Mouse (Mus musculus) kidney, embryonic 15.5 days (tissue): Measurements from ENCODE around the gene Crocc. TPM values are rescaled to one million over a fixed set of nuclear protein-coding genes. Genes with fewer than 3 reads are reported as not detected.

Experiments
- ATAC-seq: fragments of 200-750 bp; cut with Nextera tagmentation; replicated peaks from 2 replicates; pipeline ENCODE4 v1.8.0; 2017; ENCODE audit warnings: moderate TSS enrichment; ENCODE audit not compliant: low FRiP score
- H3K27ac ChIP-seq: fragments of 300-500 bp; sonication (generic); 2 replicates; pipeline ENCODE4 v1.5.1; 2015; ENCODE audit warnings: mild to moderate bottlenecking, inconsistent platforms
- H3K27me3 ChIP-seq: fragments of 300-500 bp; sonication (generic); 2 replicates; pipeline ENCODE4 v1.6.1; 2015; ENCODE audit warnings: inconsistent platforms
- H3K36me3 ChIP-seq: fragments of 300-500 bp; sonication (generic); 2 replicates; pipeline ENCODE4 v1.6.1; 2015; ENCODE audit warnings: inconsistent platforms
- H3K4me1 ChIP-seq: fragments of 300-500 bp; sonication (generic); 2 replicates; pipeline ENCODE4 v1.6.1; 2015; ENCODE audit warnings: inconsistent platforms
- H3K4me2 ChIP-seq: fragments of 300-500 bp; sonication (generic); 2 replicates; pipeline ENCODE4 v1.6.1; 2015; ENCODE audit warnings: moderate library complexity, mild to moderate bottlenecking, inconsistent platforms
- H3K4me3 ChIP-seq: fragments of 300-500 bp; sonication (generic); replicated peaks from 2 replicates; pipeline ENCODE4 v1.5.1; 2015; ENCODE audit warnings: mild to moderate bottlenecking, inconsistent platforms
- H3K9ac ChIP-seq: fragments of 300-500 bp; sonication (generic); 2 replicates; pipeline ENCODE4 v1.6.1; 2015; ENCODE audit warnings: mild to moderate bottlenecking, inconsistent platforms
- H3K9me3 ChIP-seq: fragments of 300-500 bp; sonication (generic); replicated peaks from 2 replicates; pipeline ENCODE4 v1.6.1; 2016; ENCODE audit warnings: inconsistent platforms
- WGBS: fragments of 180-500 bp; shearing (Covaris S2); methylation state at CpG from one replicate; pipeline ENCODE4 v1.1.7; 2015; ENCODE audit warnings: mixed read lengths; 5-methylcytosine and 5-hydroxymethylcytosine counted together
- polyA plus RNA-seq: library from polyadenylated mRNA; unstranded; fragments of >200 nt; fragmentation: Nextera tagmentation; extraction: Ambion mirVana; gene quantifications from 2 replicates; pipeline ENCODE4 v1.2.1, GENCODE M21; 2015

Crocc gene
- 8.5 and 9.5 TPM in 2 replicates for polyA plus RNA-seq

- Histone ChIP-seq H3K4me3 (peak within 1 kb of the TSS; percentile 72), H3K4me2 (peak within 1 kb of the TSS; percentile 71), H3K36me3 (peaks cover 28% of the 10 kb centered on the region), H3K27ac (peak within 1 kb of the TSS; percentile 96), H3K27me3 (no peaks in the 10 kb centered on the region), H3K9me3 (no peaks in the 10 kb centered on the region), H3K9ac (peak within 1 kb of the TSS; percentile 72), H3K4me1 (peaks cover 28% of the 10 kb centered on the region)
- WGBS = 1% methylated on average over 77 of the region's 77 CpGs
- ATAC-seq = peak; percentile 94
Observed at GRCm38 (mm10) chr4:141060426-141061301, at the start of gene Crocc. Gene Crocc (minus strand): TSS chr4:141060550.

GRCm38 (mm10) chr4:141108196-141108732 lies 47.9 kb upstream of the Crocc start:
- no peak overlapping the region for H3K4me3 ChIP-seq
- ATAC-seq = no peak
- H3K9me3 ChIP-seq = 0 out of 2 replicates have a peak, but pooled peaks cover 5% of the 10 kb centered on the region
- 0 out of 2 replicates have a peak overlapping the region, but pooled peaks have one; percentile 46 for H3K27ac ChIP-seq
- H3K9ac ChIP-seq = no peak overlapping the region
- H3K4me1 ChIP-seq = peaks cover 15% of the 10 kb centered on the region; the same call in 1 of the 2 replicates
- no peak overlapping the region for H3K4me2 ChIP-seq
- peaks cover 36% of the 10 kb centered on the region for H3K36me3 ChIP-seq
- WGBS = 38% methylated on average over 10 of the region's 10 CpGs
- H3K27me3 ChIP-seq = no peaks in the 10 kb centered on the region

- H3K27me3 ChIP-seq = no peaks in the 10 kb centered on the region
- peaks cover 15% of the 10 kb centered on the region; the same call in 1 of the 2 replicates for H3K4me1 ChIP-seq
- no peak overlapping the region for H3K9ac ChIP-seq
- H3K9me3 ChIP-seq = 0 out of 2 replicates have a peak, but pooled peaks cover 5% of the 10 kb centered on the region
- H3K27ac ChIP-seq = no peak overlapping the region
- H3K4me3 ChIP-seq = no peak overlapping the region
- WGBS = 74% methylated on average over 16 of the region's 16 CpGs
- peaks cover 20% of the 10 kb centered on the region for H3K36me3 ChIP-seq
- ATAC-seq = no peak
- H3K4me2 ChIP-seq = no peak overlapping the region
Observed at GRCm38 (mm10) chr4:141106526-141107183, 46.3 kb upstream of the Crocc start.

GRCm38 (mm10) chr4:141101855-141102254 lies 41.5 kb upstream of the Crocc start:
- no peak overlapping the region for H3K9ac ChIP-seq
- no peak for ATAC-seq
- no peaks in the 10 kb centered on the region for H3K36me3 ChIP-seq
- no peak overlapping the region for H3K4me2 ChIP-seq
- no peak overlapping the region for H3K4me3 ChIP-seq
- no peak overlapping the region for H3K27ac ChIP-seq
- H3K9me3 ChIP-seq = no peaks in the 10 kb centered on the region
- H3K4me1 ChIP-seq = peaks cover 6% of the 10 kb centered on the region
- WGBS = 66% methylated on average over 6 of the region's 6 CpGs
- H3K27me3 ChIP-seq = no peaks in the 10 kb centered on the region

- Histone ChIP-seq H3K9ac (no peak overlapping the region), H3K27me3 (no peaks in the 10 kb centered on the region), H3K36me3 (no peaks in the 10 kb centered on the region), H3K27ac (no peak overlapping the region), H3K4me2 (no peak overlapping the region), H3K9me3 (no peaks in the 10 kb centered on the region), H3K4me1 (peaks cover 9% of the 10 kb centered on the region), H3K4me3 (no peak overlapping the region)
- 92% methylated on average over 9 of the region's 9 CpGs for WGBS
- no peak for ATAC-seq
Observed at GRCm38 (mm10) chr4:141101291-141101690, 40.9 kb upstream of the Crocc start.

- no peak overlapping the region for H3K27ac ChIP-seq
- H3K36me3 ChIP-seq = no peaks in the 10 kb centered on the region
- no peak overlapping the region for H3K4me3 ChIP-seq
- WGBS = 73% methylated on average over 5 of the region's 5 CpGs
- H3K9me3 ChIP-seq = no peaks in the 10 kb centered on the region
- no peak overlapping the region for H3K4me2 ChIP-seq
- no peak overlapping the region for H3K9ac ChIP-seq
- no peak for ATAC-seq
- no peaks in the 10 kb centered on the region for H3K27me3 ChIP-seq
- H3K4me1 ChIP-seq = peaks cover 9% of the 10 kb centered on the region
Observed at GRCm38 (mm10) chr4:141099956-141100355, 39.6 kb upstream of the Crocc start.

- no peaks in the 10 kb centered on the region for H3K9me3 ChIP-seq
- no peak overlapping the region for H3K9ac ChIP-seq
- no peaks in the 10 kb centered on the region for H3K27me3 ChIP-seq
- H3K4me3 ChIP-seq = no peak overlapping the region
- no peaks in the 10 kb centered on the region for H3K36me3 ChIP-seq
- 87% methylated on average over 4 of the region's 4 CpGs for WGBS
- H3K4me1 ChIP-seq = peaks cover 9% of the 10 kb centered on the region
- no peak overlapping the region for H3K27ac ChIP-seq
- no peak overlapping the region for H3K4me2 ChIP-seq
- no peak for ATAC-seq
Observed at GRCm38 (mm10) chr4:141098935-141099334, 38.6 kb upstream of the Crocc start.

- H3K27me3 ChIP-seq = no peaks in the 10 kb centered on the region
- peaks cover 9% of the 10 kb centered on the region for H3K4me1 ChIP-seq
- ATAC-seq = peak; percentile 43; the same call in 1 of the 2 replicates
- H3K27ac ChIP-seq = no peak overlapping the region
- no peaks in the 10 kb centered on the region for H3K36me3 ChIP-seq
- 17% methylated on average over 9 of the region's 9 CpGs for WGBS
- H3K9me3 ChIP-seq = no peaks in the 10 kb centered on the region
- H3K4me3 ChIP-seq = no peak overlapping the region
- no peak overlapping the region for H3K9ac ChIP-seq
- peak overlapping the region; percentile 37 for H3K4me2 ChIP-seq
Observed at GRCm38 (mm10) chr4:141096710-141097109, 36.4 kb upstream of the Crocc start.

- Histone ChIP-seq H3K27me3 (no peaks in the 10 kb centered on the region), H3K4me1 (peaks cover 9% of the 10 kb centered on the region), H3K9ac (no peak overlapping the region), H3K36me3 (no peaks in the 10 kb centered on the region), H3K4me3 (no peak overlapping the region), H3K27ac (no peak overlapping the region), H3K4me2 (no peak overlapping the region), H3K9me3 (no peaks in the 10 kb centered on the region)
- 79% methylated on average over 10 of the region's 10 CpGs for WGBS
- ATAC-seq = no peak
Observed at GRCm38 (mm10) chr4:141095016-141095415, 34.7 kb upstream of the Crocc start.

- H3K4me1 ChIP-seq = no peaks in the 10 kb centered on the region
- H3K4me3 ChIP-seq = no peak overlapping the region
- H3K36me3 ChIP-seq = no peaks in the 10 kb centered on the region
- no peak for ATAC-seq
- WGBS = 47% methylated on average over 9 of the region's 9 CpGs
- H3K9ac ChIP-seq = no peak overlapping the region
- H3K27ac ChIP-seq = no peak overlapping the region
- no peaks in the 10 kb centered on the region for H3K9me3 ChIP-seq
- no peak overlapping the region for H3K4me2 ChIP-seq
- no peaks in the 10 kb centered on the region for H3K27me3 ChIP-seq
Observed at GRCm38 (mm10) chr4:141088714-141089113, 28.4 kb upstream of the Crocc start.

- Histone ChIP-seq H3K9ac (no peak within 1 kb of the TSS), H3K4me1 (no peaks in the 10 kb centered on the region), H3K36me3 (no peaks in the 10 kb centered on the region), H3K4me2 (no peak within 1 kb of the TSS), H3K27me3 (no peaks in the 10 kb centered on the region), H3K4me3 (no peak within 1 kb of the TSS), H3K9me3 (no peaks in the 10 kb centered on the region), H3K27ac (no peak within 1 kb of the TSS)
- ATAC-seq = no peak
- WGBS = 85% methylated on average over 6 of the region's 6 CpGs
Observed at GRCm38 (mm10) chr4:141088033-141088432, 27.7 kb upstream of the Crocc start, which contains the start of gene Spata21. Gene Spata21 (plus strand): TSS chr4:141088333.

GRCm38 (mm10) chr4:141086862-141087261 lies 26.5 kb upstream of the Crocc start:
- Histone ChIP-seq H3K9ac (no peak overlapping the region), H3K27ac (no peak overlapping the region), H3K4me1 (no peaks in the 10 kb centered on the region), H3K27me3 (no peaks in the 10 kb centered on the region), H3K36me3 (no peaks in the 10 kb centered on the region), H3K9me3 (no peaks in the 10 kb centered on the region), H3K4me3 (no peak overlapping the region), H3K4me2 (no peak overlapping the region)
- WGBS = 68% methylated on average over 10 of the region's 10 CpGs
- no peak for ATAC-seq
